Mouse (Mus musculus): ENCODE results near the gene Taf4. TPM values are rescaled to one million over a fixed set of nuclear protein-coding genes. Genes with fewer than 3 reads are reported as not detected.

Gene Taf4
- polyA plus RNA-seq, 1 experiment: 26.4 TPM

GRCm38 (mm10) chr2:179979836-179980235 is 3.4 kb upstream of the Taf4 start:
- Histone ChIP-seq H3K36me3 (ENCODE audit: control insufficient read depth, insufficient read depth, low read length, poor library complexity, severe bottlenecking) (no peaks in the 10 kb centered on the region), H3K27me3 (ENCODE audit: control insufficient read depth, insufficient read depth, low read length, poor library complexity, severe bottlenecking) (no peaks in the 10 kb centered on the region), H3K27ac (ENCODE audit: insufficient read depth, low read length) (no peak overlapping the region), H3K9ac (ENCODE audit: low read depth, poor library complexity, severe bottlenecking) (no peak overlapping the region), H3K4me3 (ENCODE audit: low read depth, low read length) (no peak overlapping the region), H3K4me1 (ENCODE audit: control insufficient read depth, insufficient read depth, low read length) (no peaks in the 10 kb centered on the region), H3K9me3 (replicated peaks; ENCODE audit: control insufficient read depth, insufficient read depth, low read length, poor library complexity, severe bottlenecking) (no peaks in the 10 kb centered on the region)
- no peak for TF ChIP-seq EP300 (IDR thresholded peaks at IDR 0.05; ENCODE audit: insufficient read depth, low read depth, low read length)
- TF ChIP-seq POLR2A (IDR thresholded peaks at IDR 0.05; ENCODE audit: insufficient read depth, low read length): no peak
- TF ChIP-seq CTCF (IDR thresholded peaks at IDR 0.05; ENCODE audit: low read depth, low read length): no peak

- Histone ChIP-seq H3K27me3 (ENCODE audit: control insufficient read depth, insufficient read depth, low read length, poor library complexity, severe bottlenecking) (no peaks in the 10 kb centered on the region), H3K4me1 (ENCODE audit: control insufficient read depth, insufficient read depth, low read length) (peaks cover 3% of the 10 kb centered on the region), H3K36me3 (ENCODE audit: control insufficient read depth, insufficient read depth, low read length, poor library complexity, severe bottlenecking) (no peaks in the 10 kb centered on the region), H3K4me3 (ENCODE audit: low read depth, low read length) (no peak overlapping the region), H3K9me3 (replicated peaks; ENCODE audit: control insufficient read depth, insufficient read depth, low read length, poor library complexity, severe bottlenecking) (no peaks in the 10 kb centered on the region), H3K9ac (ENCODE audit: low read depth, poor library complexity, severe bottlenecking) (no peak overlapping the region), H3K27ac (ENCODE audit: insufficient read depth, low read length) (no peak overlapping the region)
- TF ChIP-seq CTCF (IDR thresholded peaks at IDR 0.05; ENCODE audit: low read depth, low read length) (no peak), EP300 (IDR thresholded peaks at IDR 0.05; ENCODE audit: insufficient read depth, low read depth, low read length) (no peak), POLR2A (IDR thresholded peaks at IDR 0.05; ENCODE audit: insufficient read depth, low read length) (no peak)
Observed at GRCm38 (mm10) chr2:179978250-179978649, 1.8 kb upstream of the Taf4 start.

- Histone ChIP-seq H3K27me3 (ENCODE audit: control insufficient read depth, insufficient read depth, low read length, poor library complexity, severe bottlenecking) (no peaks in the 10 kb centered on the region), H3K4me3 (ENCODE audit: low read depth, low read length) (peak overlapping the region; percentile 81), H3K9ac (ENCODE audit: low read depth, poor library complexity, severe bottlenecking) (peak overlapping the region; percentile 81), H3K27ac (ENCODE audit: insufficient read depth, low read length) (no peak overlapping the region), H3K4me1 (ENCODE audit: control insufficient read depth, insufficient read depth, low read length) (peaks cover 3% of the 10 kb centered on the region), H3K36me3 (ENCODE audit: control insufficient read depth, insufficient read depth, low read length, poor library complexity, severe bottlenecking) (no peaks in the 10 kb centered on the region), H3K9me3 (replicated peaks; ENCODE audit: control insufficient read depth, insufficient read depth, low read length, poor library complexity, severe bottlenecking) (no peaks in the 10 kb centered on the region)
- no peak for TF ChIP-seq POLR2A (IDR thresholded peaks at IDR 0.05; ENCODE audit: insufficient read depth, low read length)
- TF ChIP-seq EP300 (IDR thresholded peaks at IDR 0.05; ENCODE audit: insufficient read depth, low read depth, low read length): no peak
- TF ChIP-seq CTCF (IDR thresholded peaks at IDR 0.05; ENCODE audit: low read depth, low read length): no peak
Observed at GRCm38 (mm10) chr2:179977344-179978025, 1.0 kb upstream of the Taf4 start.

- H3K36me3 ChIP-seq (ENCODE audit: control insufficient read depth, insufficient read depth, low read length, poor library complexity, severe bottlenecking): no peaks in the 10 kb centered on the region
- H3K9ac ChIP-seq (ENCODE audit: low read depth, poor library complexity, severe bottlenecking): peak overlapping the region; percentile 81
- H3K4me3 ChIP-seq (ENCODE audit: low read depth, low read length): peak overlapping the region; percentile 82
- TF ChIP-seq POLR2A (IDR thresholded peaks at IDR 0.05; ENCODE audit: insufficient read depth, low read length) (no peak), EP300 (IDR thresholded peaks at IDR 0.05; ENCODE audit: insufficient read depth, low read depth, low read length) (no peak), CTCF (IDR thresholded peaks at IDR 0.05; ENCODE audit: low read depth, low read length) (no peak)
- H3K4me1 ChIP-seq (ENCODE audit: control insufficient read depth, insufficient read depth, low read length): peaks cover 3% of the 10 kb centered on the region
- H3K9me3 ChIP-seq (replicated peaks; ENCODE audit: control insufficient read depth, insufficient read depth, low read length, poor library complexity, severe bottlenecking): no peaks in the 10 kb centered on the region
- no peak overlapping the region for H3K27ac ChIP-seq (ENCODE audit: insufficient read depth, low read length)
- no peaks in the 10 kb centered on the region for H3K27me3 ChIP-seq (ENCODE audit: control insufficient read depth, insufficient read depth, low read length, poor library complexity, severe bottlenecking)
Observed at GRCm38 (mm10) chr2:179976295-179976627, 185 bp downstream of the Taf4 start.

GRCm38 (mm10) chr2:179975851-179976250 is 595 bp downstream of the Taf4 start:
- H3K27ac ChIP-seq (ENCODE audit: insufficient read depth, low read length): no peak overlapping the region
- H3K4me1 ChIP-seq (ENCODE audit: control insufficient read depth, insufficient read depth, low read length): peaks cover 3% of the 10 kb centered on the region

GRCm38 (mm10) chr2:179974651-179975471 is 1.6 kb downstream of the Taf4 start:
- Histone ChIP-seq H3K9me3 (replicated peaks; ENCODE audit: control insufficient read depth, insufficient read depth, low read length, poor library complexity, severe bottlenecking) (no peaks in the 10 kb centered on the region), H3K4me3 (ENCODE audit: low read depth, low read length) (peak overlapping the region; percentile 72), H3K27ac (ENCODE audit: insufficient read depth, low read length) (no peak overlapping the region), H3K4me1 (ENCODE audit: control insufficient read depth, insufficient read depth, low read length) (peaks cover 3% of the 10 kb centered on the region), H3K27me3 (ENCODE audit: control insufficient read depth, insufficient read depth, low read length, poor library complexity, severe bottlenecking) (no peaks in the 10 kb centered on the region), H3K36me3 (ENCODE audit: control insufficient read depth, insufficient read depth, low read length, poor library complexity, severe bottlenecking) (no peaks in the 10 kb centered on the region), H3K9ac (ENCODE audit: low read depth, poor library complexity, severe bottlenecking) (peak overlapping the region; percentile 81)
- TF ChIP-seq EP300 (IDR thresholded peaks at IDR 0.05; ENCODE audit: insufficient read depth, low read depth, low read length) (no peak), POLR2A (IDR thresholded peaks at IDR 0.05; ENCODE audit: insufficient read depth, low read length) (no peak), CTCF (IDR thresholded peaks at IDR 0.05; ENCODE audit: low read depth, low read length) (no peak)

More at GRCm38 (mm10) chr2:179975851-179976250, 595 bp downstream of the Taf4 start:
- Histone ChIP-seq H3K9ac (ENCODE audit: low read depth, poor library complexity, severe bottlenecking) (peak overlapping the region; percentile 81), H3K36me3 (ENCODE audit: control insufficient read depth, insufficient read depth, low read length, poor library complexity, severe bottlenecking) (no peaks in the 10 kb centered on the region), H3K9me3 (replicated peaks; ENCODE audit: control insufficient read depth, insufficient read depth, low read length, poor library complexity, severe bottlenecking) (no peaks in the 10 kb centered on the region), H3K4me3 (ENCODE audit: low read depth, low read length) (0 out of 2 replicates have a peak overlapping the region, but pooled peaks have one; percentile 16), H3K27me3 (ENCODE audit: control insufficient read depth, insufficient read depth, low read length, poor library complexity, severe bottlenecking) (no peaks in the 10 kb centered on the region)
- no peak for TF ChIP-seq POLR2A (IDR thresholded peaks at IDR 0.05; ENCODE audit: insufficient read depth, low read length)
- TF ChIP-seq EP300 (IDR thresholded peaks at IDR 0.05; ENCODE audit: insufficient read depth, low read depth, low read length): no peak
- TF ChIP-seq CTCF (IDR thresholded peaks at IDR 0.05; ENCODE audit: low read depth, low read length): no peak

Measured in ES-Bruce4 (cell line).